Mouse (Mus musculus) midbrain, embryonic 11.5 days (tissue): Measurements from ENCODE around the gene Dmrt2. TPM values are rescaled to one million over a fixed set of nuclear protein-coding genes. Genes with fewer than 3 reads are reported as not detected.

ENCODE experiments used
- ATAC-seq: fragments of 200-750 bp; cut with Nextera tagmentation; 2 replicates; pipeline ENCODE4 v1.8.0; 2017; ENCODE audit warnings: moderate TSS enrichment, moderate library complexity; ENCODE audit not compliant: low FRiP score
- DNase-seq: peaks from one replicate; pipeline ENCODE4 v3.0.0; 2015; ENCODE audit warnings: low spot score; ENCODE audit errors: missing footprints
- H3K27ac ChIP-seq: fragments of 300-500 bp; sonication (generic); 2 replicates; pipeline ENCODE4 v1.5.1; 2014; ENCODE audit warnings: low read depth, low read length
- H3K27me3 ChIP-seq: fragments of 300-500 bp; sonication (generic); 2 replicates; pipeline ENCODE4 v1.6.1; 2014; ENCODE audit warnings: mild to moderate bottlenecking, low read length, moderate library complexity, mixed read lengths; ENCODE audit not compliant: control insufficient read depth, insufficient read depth
- H3K36me3 ChIP-seq: fragments of 300-500 bp; sonication (generic); 2 replicates; pipeline ENCODE4 v1.6.1; 2014; ENCODE audit warnings: mild to moderate bottlenecking, low read length, moderate library complexity, mixed read lengths; ENCODE audit not compliant: control insufficient read depth, insufficient read depth
- H3K4me1 ChIP-seq: fragments of 300-500 bp; sonication (generic); 2 replicates; pipeline ENCODE4 v1.6.1; 2014; ENCODE audit warnings: low read length; ENCODE audit not compliant: control insufficient read depth, insufficient read depth
- H3K4me2 ChIP-seq: fragments of 300-500 bp; sonication (generic); 2 replicates; pipeline ENCODE4 v1.6.1; 2014; ENCODE audit warnings: mild to moderate bottlenecking, moderate library complexity
- H3K4me3 ChIP-seq: fragments of 300-500 bp; sonication (generic); 2 replicates; pipeline ENCODE4 v1.5.1; 2014; ENCODE audit warnings: low read depth, low read length
- H3K9ac ChIP-seq: fragments of 300-500 bp; sonication (generic); 2 replicates; pipeline ENCODE4 v1.6.1; 2014; ENCODE audit warnings: low read length
- H3K9me3 ChIP-seq: fragments of 300-500 bp; sonication (generic); 2 replicates; pipeline ENCODE4 v1.6.1; 2016; ENCODE audit warnings: low read length; ENCODE audit not compliant: control insufficient read depth
- WGBS: fragments of 180-500 bp; shearing (Covaris S2); extraction: QIAGEN DNeasy Blood & Tissue Kit; methylation state at CpG from one replicate; pipeline ENCODE4 v1.1.7; 2014; 5-methylcytosine and 5-hydroxymethylcytosine counted together
- polyA plus RNA-seq: library from polyadenylated mRNA; unstranded; fragments of >200 nt; fragmentation: Nextera tagmentation; extraction: Ambion mirVana; gene quantifications from 2 replicates; pipeline ENCODE4 v1.2.1, GENCODE M21; 2014

The Dmrt2 gene
- polyA plus RNA-seq, 1 experiment from 2014 or later, result 0.20 TPM

- no peak overlapping the region for H3K27ac ChIP-seq
- no peaks in the 10 kb centered on the region for H3K4me1 ChIP-seq
- no peak overlapping the region for H3K9ac ChIP-seq
- no peak overlapping the region for H3K4me3 ChIP-seq
- 82% methylated on average over 5 of the region's 5 CpGs for WGBS
- H3K36me3 ChIP-seq, result no peaks in the 10 kb centered on the region
- H3K4me2 ChIP-seq, result no peak overlapping the region
- DNase-seq, result peak; percentile 61
- no peak for ATAC-seq
- no peaks in the 10 kb centered on the region for H3K9me3 ChIP-seq
- no peaks in the 10 kb centered on the region for H3K27me3 ChIP-seq
Observed at GRCm38 (mm10) chr19:25652560-25652959, 19.7 kb upstream of the Dmrt2 start.

- H3K9ac ChIP-seq, result no peak overlapping the region
- H3K9me3 ChIP-seq, result no peaks in the 10 kb centered on the region
- no peak overlapping the region for H3K4me2 ChIP-seq
- no peak overlapping the region for H3K27ac ChIP-seq
- H3K4me1 ChIP-seq, result no peaks in the 10 kb centered on the region
- no peak for ATAC-seq
- 62% methylated on average over 12 of the region's 12 CpGs for WGBS
- DNase-seq, result peak; percentile 66
- H3K4me3 ChIP-seq, result no peak overlapping the region
- no peaks in the 10 kb centered on the region for H3K27me3 ChIP-seq
- no peaks in the 10 kb centered on the region for H3K36me3 ChIP-seq
Observed at GRCm38 (mm10) chr19:25654034-25654749, 18.0 kb upstream of the Dmrt2 start.

- no peak overlapping the region for H3K27ac ChIP-seq
- no peaks in the 10 kb centered on the region for H3K36me3 ChIP-seq
- DNase-seq (peak; percentile 91), ATAC-seq (peak; percentile 52; the same call in 1 of the 2 replicates)
- no peaks in the 10 kb centered on the region for H3K4me1 ChIP-seq
- H3K27me3 ChIP-seq, result peaks cover 54% of the 10 kb centered on the region
- WGBS, result 3% methylated on average over 31 of the region's 31 CpGs
- H3K4me2 ChIP-seq, result peak overlapping the region; percentile 0; the same call in 1 of the 2 replicates
- H3K9me3 ChIP-seq, result no peaks in the 10 kb centered on the region
- H3K4me3 ChIP-seq, result no peak overlapping the region
- no peak overlapping the region for H3K9ac ChIP-seq
Observed at GRCm38 (mm10) chr19:25665486-25666339, 6.5 kb upstream of the Dmrt2 start.

GRCm38 (mm10) chr19:25667836-25668235 is 4.4 kb upstream of the Dmrt2 start:
- Histone ChIP-seq H3K4me3 (no peak overlapping the region), H3K27me3 (peaks cover 70% of the 10 kb centered on the region), H3K9me3 (no peaks in the 10 kb centered on the region), H3K27ac (no peak overlapping the region), H3K9ac (no peak overlapping the region), H3K36me3 (no peaks in the 10 kb centered on the region), H3K4me2 (no peak overlapping the region), H3K4me1 (peaks cover 5% of the 10 kb centered on the region; the same call in 1 of the 2 replicates)
- 13% methylated on average over 4 of the region's 4 CpGs for WGBS
- DNase-seq (peak; percentile 84), ATAC-seq (no peak)

- Histone ChIP-seq H3K9me3 (no peaks in the 10 kb centered on the region), H3K36me3 (no peaks in the 10 kb centered on the region), H3K27ac (no peak overlapping the region), H3K4me3 (no peak overlapping the region), H3K9ac (no peak overlapping the region), H3K4me1 (peaks cover 10% of the 10 kb centered on the region; the same call in 1 of the 2 replicates), H3K4me2 (no peak overlapping the region), H3K27me3 (peaks cover 89% of the 10 kb centered on the region)
- ATAC-seq (no peak), DNase-seq (peak; percentile 87)
- 0% methylated on average over 3 of the region's 3 CpGs for WGBS
Observed at GRCm38 (mm10) chr19:25669593-25670248, 2.5 kb upstream of the Dmrt2 start.

- ATAC-seq (no peak), DNase-seq (peak; percentile 94)
- H3K27ac ChIP-seq, result no peak overlapping the region
- no peak overlapping the region for H3K9ac ChIP-seq
- WGBS, result under 1% methylated on average over 17 of the region's 17 CpGs
- no peaks in the 10 kb centered on the region for H3K36me3 ChIP-seq
- no peaks in the 10 kb centered on the region for H3K9me3 ChIP-seq
- no peak overlapping the region for H3K4me3 ChIP-seq
- no peak overlapping the region for H3K4me2 ChIP-seq
- peaks cover 91% of the 10 kb centered on the region for H3K27me3 ChIP-seq
- H3K4me1 ChIP-seq, result peaks cover 10% of the 10 kb centered on the region; the same call in 1 of the 2 replicates
Observed at GRCm38 (mm10) chr19:25670571-25671285, 1.5 kb upstream of the Dmrt2 start.

GRCm38 (mm10) chr19:25671681-25672080 is 530 bp upstream of the Dmrt2 start:
- Histone ChIP-seq H3K4me1 (peaks cover 10% of the 10 kb centered on the region; the same call in 1 of the 2 replicates), H3K9me3 (no peaks in the 10 kb centered on the region), H3K9ac (no peak overlapping the region), H3K4me3 (peak overlapping the region; percentile 37), H3K36me3 (no peaks in the 10 kb centered on the region), H3K4me2 (peak overlapping the region; percentile 76), H3K27me3 (peaks cover 96% of the 10 kb centered on the region), H3K27ac (no peak overlapping the region)
- under 1% methylated on average over 14 of the region's 14 CpGs for WGBS
- DNase-seq (no peak), ATAC-seq (peak; percentile 22; the same call in 1 of the 2 replicates)

- peaks cover 10% of the 10 kb centered on the region; the same call in 1 of the 2 replicates for H3K4me1 ChIP-seq
- ATAC-seq, result no peak
- H3K36me3 ChIP-seq, result no peaks in the 10 kb centered on the region
- H3K4me3 ChIP-seq, result peak overlapping the region; percentile 31
- WGBS, result under 1% methylated on average over 57 of the region's 66 CpGs
- H3K9me3 ChIP-seq, result no peaks in the 10 kb centered on the region
- H3K27me3 ChIP-seq, result peaks cover 95% of the 10 kb centered on the region
- peak; percentile 97 for DNase-seq
- peak overlapping the region; percentile 47 for H3K4me2 ChIP-seq
- no peak overlapping the region for H3K27ac ChIP-seq
- H3K9ac ChIP-seq, result no peak overlapping the region
Observed at GRCm38 (mm10) chr19:25673224-25674055, 1.2 kb downstream of the Dmrt2 start.
